Mouse (Mus musculus): ENCODE measurements around the gene Slc5a3. TPM values are rescaled to one million over a fixed set of nuclear protein-coding genes. Genes with fewer than 3 reads are reported as not detected.

The Slc5a3 gene
- total and polyA plus RNA-seq, 3 experiments, result 2.9 to 6.7 TPM; not detected in 1

- Histone ChIP-seq H3K4me3 (ENCODE audit: control insufficient read depth in 1 of 2, insufficient read depth in 1 of 2, low read depth in 2 of 2, low read length in 2 of 2) (no peak overlapping the region), H3K4me1 (ENCODE audit: control insufficient read depth in 1 of 2, insufficient read depth in 2 of 2, low read length in 2 of 2) (peaks cover 0 to 6% of the 10 kb centered on the region in 2 experiments; a peak in 2 of 4 replicates), H3K79me2 (ENCODE audit: control insufficient read depth, insufficient read depth, low read length, poor library complexity) (no peaks in the 10 kb centered on the region), H3K27ac (ENCODE audit: control insufficient read depth, low read depth, low read length) (no peak overlapping the region), H3K36me3 (ENCODE audit: control insufficient read depth in 1 of 2, insufficient read depth in 2 of 2, low read length in 2 of 2) (peaks cover 0 to 3% of the 10 kb centered on the region in 2 experiments; a peak in 1 of 4 replicates), H3K9me3 (replicated peaks; ENCODE audit: insufficient read depth, low read length) (no peaks in the 10 kb centered on the region), H3K27me3 (ENCODE audit: control insufficient read depth in 1 of 2, insufficient read depth in 2 of 2, low read length in 2 of 2) (no peaks in the 10 kb centered on the region), H3K9ac (ENCODE audit: control insufficient read depth, low read depth, low read length, poor library complexity, severe bottlenecking) (no peak overlapping the region)
- TF ChIP-seq KAT2A (conservative IDR thresholded peaks at IDR 0.05; ENCODE audit: low read depth, low read length) (no peak), TBP (IDR thresholded peaks at IDR 0.05; ENCODE audit: low read depth, low read length) (no peak), MXI1 (IDR thresholded peaks at IDR 0.05; ENCODE audit: low read depth, low read length) (no peak), MYB (IDR thresholded peaks at IDR 0.05; ENCODE audit: low read depth, low read length) (no peak)
- no peak for DNase-seq (ENCODE audit: low read depth, low spot score)
Observed at GRCm38 (mm10) chr16:92117337-92118209, 59.5 kb downstream of the Slc5a3 start.

- H3K4me3 ChIP-seq (ENCODE audit: control insufficient read depth in 1 of 2, insufficient read depth in 1 of 2, low read depth in 2 of 2, low read length in 2 of 2), result no peak overlapping the region
Observed at GRCm38 (mm10) chr16:92119013-92119515, 60.9 kb downstream of the Slc5a3 start.

More at GRCm38 (mm10) chr16:92119013-92119515, 60.9 kb downstream of the Slc5a3 start:
- no peaks in the 10 kb centered on the region for H3K27me3 ChIP-seq (ENCODE audit: control insufficient read depth in 1 of 2, insufficient read depth in 2 of 2, low read length in 2 of 2)
- no peaks in the 10 kb centered on the region for H3K79me2 ChIP-seq (ENCODE audit: control insufficient read depth, insufficient read depth, low read length, poor library complexity)
- H3K9ac ChIP-seq (ENCODE audit: control insufficient read depth, low read depth, low read length, poor library complexity, severe bottlenecking), result no peak overlapping the region
- no peaks in the 10 kb centered on the region for H3K9me3 ChIP-seq (replicated peaks; ENCODE audit: insufficient read depth, low read length)
- no peak overlapping the region for H3K27ac ChIP-seq (ENCODE audit: control insufficient read depth, low read depth, low read length)
- H3K36me3 ChIP-seq (ENCODE audit: control insufficient read depth in 1 of 2, insufficient read depth in 2 of 2, low read length in 2 of 2), result peaks cover 0 to 3% of the 10 kb centered on the region in 2 experiments; a peak in 1 of 4 replicates
- no peak for DNase-seq (ENCODE audit: low read depth, low spot score)
- peaks cover 0 to 6% of the 10 kb centered on the region in 2 experiments; a peak in 2 of 4 replicates for H3K4me1 ChIP-seq (ENCODE audit: control insufficient read depth in 1 of 2, insufficient read depth in 2 of 2, low read length in 2 of 2)
- TF ChIP-seq RCOR1 (IDR thresholded peaks at IDR 0.05; ENCODE audit: low read depth, low read length) (no peak), E2F4 (IDR thresholded peaks at IDR 0.05; ENCODE audit: borderline replicate concordance, low read depth, low read length) (no peak), CTCF (IDR thresholded peaks at IDR 0.05 in 2 of 3, conservative IDR thresholded peaks at IDR 0.05 in 1 of 3; ENCODE audit: control insufficient read depth in 1 of 3, insufficient read depth in 1 of 3, low read depth in 2 of 3, low read length in 3 of 3, poor library complexity in 1 of 3, severe bottlenecking in 1 of 3) (no peak), CHD2 (IDR thresholded peaks at IDR 0.05; ENCODE audit: low read length) (no peak), ZMIZ1 (IDR thresholded peaks at IDR 0.05; ENCODE audit: low read depth, low read length) (no peak), USF1 (IDR thresholded peaks at IDR 0.05; ENCODE audit: low read depth, low read length) (no peak), EP300 (IDR thresholded peaks at IDR 0.05; ENCODE audit: low read depth in 1 of 2, low read length in 2 of 2) (no peak), MAX (IDR thresholded peaks at IDR 0.05; ENCODE audit: low read length) (no peak), TAL1 (IDR thresholded peaks at IDR 0.05; ENCODE audit: low read length) (no peak), ZC3H11A (IDR thresholded peaks at IDR 0.05; ENCODE audit: low read depth, low read length) (no peak), POLR2AphosphoS5 (IDR thresholded peaks at IDR 0.05; ENCODE audit: borderline replicate concordance, low read depth, low read length) (no peak), ELF1 (IDR thresholded peaks at IDR 0.05; ENCODE audit: low read depth, low read length) (no peak), MAFK (IDR thresholded peaks at IDR 0.05; ENCODE audit: borderline replicate concordance, low read depth, low read length) (no peak), SIN3A (IDR thresholded peaks at IDR 0.05; ENCODE audit: low read length) (no peak), NELFE (IDR thresholded peaks at IDR 0.05; ENCODE audit: low read depth, low read length) (no peak), POLR2A (IDR thresholded peaks at IDR 0.05; ENCODE audit: control insufficient read depth in 1 of 2, insufficient read depth in 1 of 2, low read depth in 1 of 2, low read length in 2 of 2, poor library complexity in 1 of 2) (no peak), CHD1 (IDR thresholded peaks at IDR 0.05; ENCODE audit: low read depth, low read length) (no peak), MYC (IDR thresholded peaks at IDR 0.05; ENCODE audit: low read depth, low read length) (no peak)

All from MEL (cell line).